Mouse (Mus musculus): ENCODE results near the gene Crygb. TPM values are rescaled to one million over a fixed set of nuclear protein-coding genes. Genes with fewer than 3 reads are reported as not detected.

Gene Crygb
- polyA plus RNA-seq, 1 experiment from 2014 or later = not detected

GRCm38 (mm10) chr1:65109196-65109595 is 27.1 kb upstream of the Crygb start:
- H3K9me3 ChIP-seq (replicated peaks; ENCODE audit: low read length) = no peaks in the 10 kb centered on the region
- DNase-seq (ENCODE audit: low spot score) (no peak), ATAC-seq (replicated peaks; ENCODE audit: low FRiP score, low read depth) (no peak)
- TF ChIP-seq CTCF (IDR thresholded peaks at IDR 0.05; ENCODE audit: low read depth) = no peak
- H3K4me3 ChIP-seq (replicated peaks; ENCODE audit: low read depth, low read length) = no peak overlapping the region
- no peaks in the 10 kb centered on the region for H3K36me3 ChIP-seq (ENCODE audit: insufficient read depth, low read length)
- H3K4me2 ChIP-seq (ENCODE audit: low read length) = no peak overlapping the region
- no peaks in the 10 kb centered on the region for H3K27me3 ChIP-seq (ENCODE audit: insufficient read depth, low read length)
- WGBS = 94% methylated on average over 8 of the region's 8 CpGs
- H3K9ac ChIP-seq (ENCODE audit: low read depth, low read length) = no peak overlapping the region
- H3K4me1 ChIP-seq (replicated peaks; ENCODE audit: insufficient read depth, low read length) = 0 out of 2 replicates have a peak, but pooled peaks cover 3% of the 10 kb centered on the region
- H3K27ac ChIP-seq = no peak overlapping the region

- Histone ChIP-seq H3K9ac (ENCODE audit: low read depth, low read length) (no peak overlapping the region), H3K4me1 (replicated peaks; ENCODE audit: insufficient read depth, low read length) (0 out of 2 replicates have a peak, but pooled peaks cover 3% of the 10 kb centered on the region), H3K27me3 (ENCODE audit: insufficient read depth, low read length) (no peaks in the 10 kb centered on the region), H3K27ac (no peak overlapping the region), H3K36me3 (ENCODE audit: insufficient read depth, low read length) (no peaks in the 10 kb centered on the region), H3K9me3 (replicated peaks; ENCODE audit: low read length) (no peaks in the 10 kb centered on the region), H3K4me2 (ENCODE audit: low read length) (no peak overlapping the region), H3K4me3 (replicated peaks; ENCODE audit: low read depth, low read length) (no peak overlapping the region)
- no peak for ATAC-seq (replicated peaks; ENCODE audit: low FRiP score, low read depth)
- WGBS = 79% methylated on average over 10 of the region's 10 CpGs
- no peak for DNase-seq (ENCODE audit: low spot score)
- no peak for TF ChIP-seq CTCF (IDR thresholded peaks at IDR 0.05; ENCODE audit: low read depth)
These were observed 25.7 kb upstream of the Crygb start for GRCm38 (mm10) chr1:65107654-65108279.

GRCm38 (mm10) chr1:65103273-65103672 is 21.2 kb upstream of the Crygb start, which contains the start of gene Cryga:
TSS of gene Cryga (minus strand) at chr1:65103373.
- no peaks in the 10 kb centered on the region for H3K27me3 ChIP-seq (ENCODE audit: insufficient read depth, low read length)
- H3K4me1 ChIP-seq (replicated peaks; ENCODE audit: insufficient read depth, low read length) = no peaks in the 10 kb centered on the region
- no peak within 1 kb of the TSS for H3K4me2 ChIP-seq (ENCODE audit: low read length)
- WGBS = 90% methylated on average over 11 of the region's 11 CpGs
- H3K27ac ChIP-seq = no peak within 1 kb of the TSS
- H3K36me3 ChIP-seq (ENCODE audit: insufficient read depth, low read length) = no peaks in the 10 kb centered on the region
- H3K9ac ChIP-seq (ENCODE audit: low read depth, low read length) = no peak within 1 kb of the TSS
- ATAC-seq (replicated peaks; ENCODE audit: low FRiP score, low read depth) (no peak), DNase-seq (ENCODE audit: low spot score) (no peak)
- H3K9me3 ChIP-seq (replicated peaks; ENCODE audit: low read length) = no peaks in the 10 kb centered on the region
- TF ChIP-seq CTCF (IDR thresholded peaks at IDR 0.05; ENCODE audit: low read depth) = no peak
- no peak within 1 kb of the TSS for H3K4me3 ChIP-seq (replicated peaks; ENCODE audit: low read depth, low read length)

- TF ChIP-seq CTCF (IDR thresholded peaks at IDR 0.05; ENCODE audit: low read depth) = no peak
- Histone ChIP-seq H3K36me3 (ENCODE audit: insufficient read depth, low read length) (no peaks in the 10 kb centered on the region), H3K27me3 (ENCODE audit: insufficient read depth, low read length) (no peaks in the 10 kb centered on the region), H3K4me3 (replicated peaks; ENCODE audit: low read depth, low read length) (no peak overlapping the region), H3K9me3 (replicated peaks; ENCODE audit: low read length) (no peaks in the 10 kb centered on the region), H3K27ac (no peak overlapping the region), H3K4me1 (replicated peaks; ENCODE audit: insufficient read depth, low read length) (no peaks in the 10 kb centered on the region), H3K9ac (ENCODE audit: low read depth, low read length) (no peak overlapping the region), H3K4me2 (ENCODE audit: low read length) (no peak overlapping the region)
- DNase-seq (ENCODE audit: low spot score) = no peak
- ATAC-seq (replicated peaks; ENCODE audit: low FRiP score, low read depth) = no peak
- WGBS = 81% methylated on average over 3 of the region's 3 CpGs
These were observed 14.9 kb upstream of the Crygb start for GRCm38 (mm10) chr1:65096953-65097352.

GRCm38 (mm10) chr1:65091566-65091965 is 9.5 kb upstream of the Crygb start:
- H3K9ac ChIP-seq (ENCODE audit: low read depth, low read length) = no peak overlapping the region
- WGBS = 88% methylated on average over 3 of the region's 3 CpGs
- H3K36me3 ChIP-seq (ENCODE audit: insufficient read depth, low read length) = no peaks in the 10 kb centered on the region
- no peak overlapping the region for H3K4me3 ChIP-seq (replicated peaks; ENCODE audit: low read depth, low read length)
- no peak for TF ChIP-seq CTCF (IDR thresholded peaks at IDR 0.05; ENCODE audit: low read depth)
- no peaks in the 10 kb centered on the region for H3K9me3 ChIP-seq (replicated peaks; ENCODE audit: low read length)
- ATAC-seq (replicated peaks; ENCODE audit: low FRiP score, low read depth) = no peak
- H3K27ac ChIP-seq = no peak overlapping the region
- no peak for DNase-seq (ENCODE audit: low spot score)
- H3K4me1 ChIP-seq (replicated peaks; ENCODE audit: insufficient read depth, low read length) = no peaks in the 10 kb centered on the region
- no peak overlapping the region for H3K4me2 ChIP-seq (ENCODE audit: low read length)
- H3K27me3 ChIP-seq (ENCODE audit: insufficient read depth, low read length) = no peaks in the 10 kb centered on the region

GRCm38 (mm10) chr1:65090370-65090769 is 8.3 kb upstream of the Crygb start:
- no peaks in the 10 kb centered on the region for H3K4me1 ChIP-seq (replicated peaks; ENCODE audit: insufficient read depth, low read length)
- no peak overlapping the region for H3K4me3 ChIP-seq (replicated peaks; ENCODE audit: low read depth, low read length)
- no peak overlapping the region for H3K4me2 ChIP-seq (ENCODE audit: low read length)
- no peak overlapping the region for H3K9ac ChIP-seq (ENCODE audit: low read depth, low read length)
- ATAC-seq (replicated peaks; ENCODE audit: low FRiP score, low read depth) = no peak
- H3K27me3 ChIP-seq (ENCODE audit: insufficient read depth, low read length) = no peaks in the 10 kb centered on the region
- H3K36me3 ChIP-seq (ENCODE audit: insufficient read depth, low read length) = no peaks in the 10 kb centered on the region
- WGBS = 60% methylated on average over 2 of the region's 2 CpGs
- no peak for DNase-seq (ENCODE audit: low spot score)
- no peak for TF ChIP-seq CTCF (IDR thresholded peaks at IDR 0.05; ENCODE audit: low read depth)
- no peak overlapping the region for H3K27ac ChIP-seq
- no peaks in the 10 kb centered on the region for H3K9me3 ChIP-seq (replicated peaks; ENCODE audit: low read length)

Measured in kidney, postnatal 0 days (tissue).